Mouse (Mus musculus): ENCODE measurements around the gene Ftl1.
A peak's percentile ranks its signal among the peaks of the same experiment; 100 is the strongest.

Ftl1 gene

GRCm38 (mm10) chr7:45447325-45447990 is 12.2 kb downstream of the Ftl1 start:
- DNase-seq, result peak; percentile 58

DNA sequence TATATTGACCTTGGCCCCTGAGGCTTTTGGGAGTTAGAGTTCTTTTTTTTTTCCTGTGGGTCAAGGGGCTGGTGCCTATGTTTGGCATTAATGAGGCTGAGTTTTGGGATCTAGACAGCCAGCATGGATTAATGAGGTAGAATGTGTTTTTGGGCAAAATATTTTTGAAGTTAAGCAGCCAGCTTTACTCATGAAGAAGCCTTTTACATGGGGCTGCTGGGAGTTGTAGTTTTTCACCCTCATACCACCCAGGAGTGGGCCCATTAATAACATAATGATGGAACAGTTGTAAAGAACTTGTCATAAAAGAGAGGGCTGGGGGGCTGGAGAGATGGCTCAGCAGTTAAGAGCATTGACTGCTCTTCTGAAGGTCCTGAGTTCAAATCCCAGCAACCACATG is 13.1 kb downstream of the Ftl1 start:
- no peak for DNase-seq

DNA sequence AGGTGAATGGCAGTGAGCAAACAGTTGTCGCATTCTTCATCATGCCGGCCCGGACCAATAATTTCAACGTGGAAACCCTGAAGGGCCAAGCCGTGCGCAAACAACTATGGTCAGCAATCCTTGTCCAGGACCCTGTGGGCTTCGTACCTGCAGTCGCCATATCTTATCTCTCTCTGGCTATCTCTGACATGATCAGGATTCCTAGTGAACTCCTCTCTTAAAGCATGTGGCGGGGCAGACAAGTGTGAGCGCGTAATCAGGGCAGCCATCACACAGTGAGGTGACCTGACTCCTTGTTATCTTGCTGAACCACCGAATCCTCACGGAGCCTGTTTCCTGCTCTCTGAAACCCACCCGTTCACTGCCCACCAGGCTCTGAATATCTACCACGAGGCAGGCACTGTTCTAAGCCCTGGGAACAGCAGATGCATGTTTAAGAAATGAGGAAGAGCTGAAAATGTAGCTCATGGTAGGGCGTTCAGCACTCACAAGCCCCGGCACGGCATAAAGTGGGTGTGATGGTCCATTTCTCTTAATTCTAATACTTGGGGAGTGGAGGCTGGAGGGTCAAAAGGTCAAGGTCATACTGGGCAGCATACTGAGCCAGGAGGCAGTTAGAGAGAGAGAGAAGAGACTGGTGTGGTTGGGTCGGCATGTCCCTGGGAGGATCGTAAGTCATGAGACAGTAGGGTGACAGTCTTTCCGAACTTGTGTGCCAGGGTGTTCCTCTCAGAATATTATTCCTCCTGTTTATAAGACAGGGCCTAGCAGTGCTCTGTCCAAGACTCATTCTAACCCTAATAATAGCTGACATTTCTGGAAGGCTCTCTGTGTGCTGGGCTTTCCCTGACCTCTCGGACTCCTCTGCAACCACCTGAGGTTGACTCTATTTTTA is 15.9 kb downstream of the Ftl1 start:
- DNase-seq, result no peak

DNA sequence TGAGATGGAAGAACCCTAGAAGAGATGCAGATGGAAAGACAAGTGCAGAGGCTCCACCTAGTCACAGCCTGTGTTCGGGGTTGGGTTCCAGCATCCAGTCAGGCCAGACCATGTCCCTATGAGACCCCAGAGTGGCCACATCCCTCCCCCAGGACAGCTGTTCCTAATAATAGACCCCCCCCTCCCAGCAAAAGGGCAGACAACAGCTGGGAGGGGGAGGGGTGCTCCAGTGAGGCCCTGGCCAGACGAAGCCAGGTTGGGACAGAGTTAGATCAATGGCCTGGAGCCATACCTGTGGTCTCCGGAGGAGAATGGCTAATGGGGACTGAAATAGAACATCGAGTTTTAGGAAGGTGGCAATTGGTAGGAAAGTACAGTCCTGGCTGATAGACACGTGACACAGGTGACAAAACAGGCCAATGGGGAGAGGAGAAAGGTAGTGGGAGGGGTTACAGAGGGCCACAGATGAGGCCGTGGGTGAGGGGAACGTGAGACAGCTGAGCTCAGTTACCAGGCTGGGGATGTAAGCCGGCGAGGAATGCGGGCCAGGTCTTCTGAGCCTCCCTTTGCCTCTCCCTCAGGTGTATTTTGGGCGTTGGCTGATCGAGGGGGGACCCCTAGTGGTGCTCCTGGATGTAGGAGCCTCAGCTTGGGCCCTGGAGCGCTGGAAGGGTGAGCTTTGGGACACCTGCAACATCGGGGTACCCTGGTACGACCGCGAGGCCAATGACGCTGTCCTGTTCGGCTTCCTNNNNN is 22.0 kb downstream of the Ftl1 start, which contains the start of gene Ruvbl2:
Ruvbl2 (minus strand) TSS at position 576 of the 756 bp plus-strand sequence.
- peak; percentile 29 for DNase-seq

- DNase-seq, result peak; percentile 64
Measured at GRCm38 (mm10) chr7:45437046-45437445, 22.6 kb downstream of the Ftl1 start.

DNA sequence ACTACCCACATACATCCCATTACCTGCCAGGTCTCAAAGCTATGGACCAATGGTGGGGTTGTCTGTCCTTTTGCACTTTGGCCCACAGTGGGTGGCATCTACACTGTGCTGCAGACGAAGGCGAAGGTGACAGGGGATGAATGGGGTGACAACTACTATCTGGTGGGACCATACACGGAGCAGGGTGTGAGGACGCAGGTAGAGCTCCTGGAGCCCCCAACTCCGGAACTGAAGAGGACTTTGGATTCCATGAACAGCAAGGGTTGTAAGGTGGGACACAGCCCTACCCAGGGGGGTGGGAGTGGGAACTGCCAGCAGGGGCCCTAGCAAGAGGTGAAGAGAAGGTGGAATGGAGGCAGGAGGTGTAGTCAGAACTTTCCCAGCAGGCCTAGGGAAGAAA is 23.2 kb downstream of the Ftl1 start:
- no peak for DNase-seq

- peak; percentile 48 for DNase-seq
Measured at GRCm38 (mm10) chr7:45435038-45435437, 24.6 kb downstream of the Ftl1 start.

DNA sequence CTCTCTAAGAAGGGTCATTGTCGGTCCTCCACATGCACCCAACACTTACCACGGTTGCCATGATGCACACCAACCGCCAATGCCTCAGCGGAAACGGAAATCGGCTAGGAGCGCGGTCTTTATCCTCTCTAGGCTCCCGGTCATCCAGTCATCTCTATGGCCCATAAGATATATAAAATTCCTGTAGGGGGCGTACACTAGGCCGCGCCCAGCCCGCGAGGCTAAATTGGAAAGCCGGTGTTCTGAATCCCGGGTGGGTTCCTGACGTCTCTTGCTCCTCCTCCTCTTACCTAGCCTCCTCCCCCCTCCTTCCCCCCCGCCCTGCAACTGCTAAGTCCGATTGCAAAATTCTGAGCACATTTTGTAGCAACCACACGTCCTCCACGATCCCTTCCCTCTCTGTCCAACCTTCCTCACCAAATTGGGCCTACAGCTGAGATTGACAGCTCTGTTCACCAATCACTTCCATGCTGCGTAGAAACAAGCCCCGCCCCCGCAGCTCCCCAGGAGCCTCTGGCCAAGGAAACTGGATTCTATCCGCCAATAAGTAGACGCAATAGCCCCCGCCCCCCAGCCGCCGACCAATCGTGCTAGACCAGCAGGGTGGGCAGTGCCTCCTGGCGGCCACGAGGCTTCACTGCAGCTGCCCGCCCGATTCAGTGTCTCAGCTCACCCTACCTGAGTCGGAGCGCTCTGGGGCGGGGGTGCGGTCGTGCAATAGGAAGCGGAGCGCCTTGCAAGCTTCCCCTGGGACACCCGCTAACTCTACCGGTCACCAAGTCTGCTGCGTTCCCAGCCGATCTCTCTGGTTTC is 25.3 kb downstream of the Ftl1 start, which contains the start of gene Gys1:
Gys1 (plus strand) TSS at position 642 of the 813 bp plus-strand sequence.
- DNase-seq, result peak; percentile 99

GRCm38 (mm10) chr7:45433835-45434202 is 25.9 kb downstream of the Ftl1 start:
- DNase-seq, result no peak

DNA sequence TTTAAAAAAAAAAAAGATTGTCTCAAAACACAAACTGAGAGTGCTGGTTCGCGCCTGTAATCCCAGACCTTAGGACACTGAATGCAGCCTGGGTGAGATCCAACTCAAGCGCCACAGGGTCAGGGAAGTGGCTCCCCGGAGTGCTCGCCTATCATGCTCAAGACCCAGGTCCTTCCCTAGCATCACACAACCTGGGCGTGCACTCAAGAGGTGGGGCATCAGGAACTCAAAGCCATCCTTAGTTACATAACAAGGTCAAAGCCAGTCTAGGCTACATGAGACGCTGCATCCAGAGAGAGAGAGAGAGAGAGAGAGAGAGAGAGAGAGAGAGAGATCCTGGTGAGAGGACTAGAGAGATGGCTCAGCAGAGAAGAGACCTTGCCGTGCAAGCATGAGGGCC is 33.1 kb downstream of the Ftl1 start:
- DNase-seq, result no peak

- no peak for DNase-seq
Measured at GRCm38 (mm10) chr7:45421194-45421593, 38.5 kb downstream of the Ftl1 start.

- DNase-seq, result no peak
Measured at GRCm38 (mm10) chr7:45420615-45420919, 39.1 kb downstream of the Ftl1 start, which contains the start of gene Lhb. Gene Lhb, plus strand, starts transcription at chr7:45420820.

DNA sequence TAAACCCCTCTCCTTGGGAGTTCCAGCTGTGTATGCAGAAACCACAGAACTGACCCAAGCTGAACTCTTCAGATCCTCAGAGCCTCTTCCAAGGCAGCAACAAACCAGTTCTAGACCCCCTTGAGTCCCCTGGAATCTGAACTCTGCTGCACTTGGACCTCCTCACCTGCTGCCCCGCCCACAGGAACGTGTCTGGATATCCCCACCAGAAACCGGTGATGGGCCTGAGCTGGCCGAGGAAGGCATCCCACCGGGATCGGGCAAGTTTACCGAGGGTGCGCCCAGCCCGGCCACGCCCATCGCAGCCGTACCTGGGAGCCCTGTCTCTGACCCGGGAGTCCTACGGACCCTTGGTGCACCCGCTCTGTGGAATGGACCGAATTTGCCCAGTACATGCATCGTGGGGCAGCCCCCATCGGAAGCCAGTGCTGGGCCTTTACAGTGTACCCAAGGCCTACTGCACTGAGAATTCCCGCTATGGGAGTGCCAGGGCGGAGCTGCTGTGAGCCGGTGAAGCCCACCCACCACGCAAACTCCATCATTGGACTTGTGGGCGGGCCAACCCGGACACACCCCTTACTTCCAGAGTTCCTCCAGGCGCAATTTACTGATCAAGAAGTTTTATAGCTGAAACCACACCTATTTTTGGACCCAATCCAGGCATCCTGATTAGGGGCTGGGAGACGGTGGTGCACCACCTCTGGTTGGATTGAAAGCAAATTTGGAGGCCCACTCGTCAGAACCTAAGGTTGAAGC is 39.6 kb downstream of the Ftl1 start:
- peak; percentile 47 for DNase-seq

GRCm38 (mm10) chr7:45417962-45418492 is 41.7 kb downstream of the Ftl1 start:
- DNase-seq, result peak; percentile 28

DNA sequence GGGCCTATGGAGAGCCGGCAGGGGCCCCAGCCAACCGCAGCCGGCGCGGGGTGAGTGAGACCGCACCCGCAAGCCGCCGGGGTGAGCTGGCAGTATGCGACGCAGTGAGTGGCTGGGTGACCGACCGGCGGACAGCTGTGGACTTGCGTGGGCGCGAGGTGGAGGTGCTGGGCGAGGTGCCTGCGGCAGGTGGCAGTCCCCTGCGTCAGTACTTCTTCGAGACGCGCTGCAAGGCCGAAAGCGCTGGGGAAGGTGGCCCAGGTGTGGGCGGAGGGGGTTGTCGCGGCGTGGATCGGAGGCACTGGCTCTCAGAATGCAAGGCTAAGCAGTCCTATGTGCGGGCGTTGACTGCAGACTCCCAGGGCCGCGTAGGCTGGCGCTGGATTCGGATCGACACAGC is 44.0 kb downstream of the Ftl1 start:
- no peak for DNase-seq

- no peak for DNase-seq
Measured at GRCm38 (mm10) chr7:45414740-45415224, 44.9 kb downstream of the Ftl1 start.

GRCm38 (mm10) chr7:45413864-45414739 is 45.6 kb downstream of the Ftl1 start:
- peak; percentile 35 for DNase-seq

GRCm38 (mm10) chr7:45413113-45413863 is 46.4 kb downstream of the Ftl1 start, which contains the start of gene Ntf5:
Gene Ntf5, plus strand, starts transcription at chr7:45413695.
- peak; percentile 74 for DNase-seq

GRCm38 (mm10) chr7:45412421-45412820 is 47.3 kb downstream of the Ftl1 start:
- no peak for DNase-seq
